8 mouse cellular contexts compared by ENCODE assay signal in the genomic region with DNA sequence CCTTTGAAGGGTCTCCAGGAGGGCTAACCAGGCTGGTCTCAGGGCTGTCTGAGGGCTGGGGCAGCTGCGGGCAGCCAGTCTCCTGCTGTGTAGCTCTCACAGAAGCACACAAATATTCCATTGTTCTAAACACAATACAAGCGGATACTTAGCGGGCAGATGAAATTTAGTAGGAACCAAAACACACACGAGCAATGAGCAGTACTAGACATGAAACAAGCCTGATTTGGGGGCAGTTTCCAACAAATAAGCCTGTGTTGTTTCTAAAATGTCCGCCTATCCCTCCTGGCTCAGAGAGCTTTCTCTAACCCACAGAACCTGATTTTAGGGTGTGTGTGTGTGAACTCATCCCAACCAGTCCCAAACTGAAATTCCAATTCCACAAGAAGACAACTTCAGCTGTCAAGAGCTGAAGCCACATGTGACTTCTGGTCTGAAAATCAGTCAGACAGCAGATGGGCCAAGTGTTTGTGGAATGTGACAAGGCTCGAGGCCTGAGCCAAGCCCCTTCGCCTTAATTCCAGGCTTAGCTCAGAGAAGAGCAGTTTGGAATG. TPM values are rescaled to one million over a fixed set of nuclear protein-coding genes. Genes with fewer than 3 reads are reported as not detected.
DNase-seq lines count a peak whose midpoint lies in the region; ATAC-seq and TF ChIP-seq lines count a peak whose summit lies in the region.

No protein-coding gene starts in this region.

- no peak overlapping the region for H3K9ac ChIP-seq in intestine, embryonic 15.5 days
- H3K9ac ChIP-seq in neural tube, embryonic 15.5 days (replicated peaks) = peak overlapping the region; percentile 72

- peak overlapping the region; percentile 97 for H3K27ac ChIP-seq in layer of hippocampus, adult 2 months
- peak overlapping the region; percentile 92 for H3K27ac ChIP-seq in forebrain, embryonic 10.5 days
- peak overlapping the region; percentile 66 for H3K27ac ChIP-seq in intestine, embryonic 15.5 days
- H3K27ac ChIP-seq in neural tube, embryonic 15.5 days (replicated peaks) = peak overlapping the region; percentile 98

- DNase-seq in layer of hippocampus, adult 2 months (ENCODE audit: low spot score in 2 of 2) = no peak
- DNase-seq in layer of hippocampus, adult 18-20 months (ENCODE audit: low spot score in 2 of 2) = no peak
- no peak for DNase-seq in forebrain, embryonic 10.5 days (ENCODE audit: extremely low spot score, low spot score)
- no peak for DNase-seq in frontal cortex, postnatal 25 days (ENCODE audit: low spot score in 2 of 2)
- DNase-seq in adrenal gland, postnatal 4 days (ENCODE audit: low spot score in 2 of 2) = no peak
- no peak for DNase-seq in gastrocnemius, postnatal 25 days

- H3K27me3 ChIP-seq in forebrain, embryonic 10.5 days (ENCODE audit: poor library complexity, severe bottlenecking) = peaks cover 18% of the 10 kb centered on the region
- H3K27me3 ChIP-seq in intestine, embryonic 15.5 days (replicated peaks) = no peaks in the 10 kb centered on the region
- H3K27me3 ChIP-seq in neural tube, embryonic 15.5 days (replicated peaks) = no peaks in the 10 kb centered on the region

- H3K4me2 ChIP-seq in intestine, embryonic 15.5 days (replicated peaks) = no peak overlapping the region
- peak overlapping the region; percentile 85 for H3K4me2 ChIP-seq in neural tube, embryonic 15.5 days

- peaks cover 100% of the 10 kb centered on the region for H3K4me1 ChIP-seq in forebrain, embryonic 10.5 days
- peaks cover 14% of the 10 kb centered on the region for H3K4me1 ChIP-seq in intestine, embryonic 15.5 days (replicated peaks)
- peaks cover 82% of the 10 kb centered on the region for H3K4me1 ChIP-seq in neural tube, embryonic 15.5 days

- no peaks in the 10 kb centered on the region for H3K9me3 ChIP-seq in forebrain, embryonic 10.5 days
- H3K9me3 ChIP-seq in intestine, embryonic 15.5 days = no peaks in the 10 kb centered on the region
- no peaks in the 10 kb centered on the region for H3K9me3 ChIP-seq in neural tube, embryonic 15.5 days (replicated peaks)

- no peaks in the 10 kb centered on the region for H3K36me3 ChIP-seq in forebrain, embryonic 10.5 days (replicated peaks)
- H3K36me3 ChIP-seq in intestine, embryonic 15.5 days = no peaks in the 10 kb centered on the region
- H3K36me3 ChIP-seq in neural tube, embryonic 15.5 days = no peaks in the 10 kb centered on the region

- WGBS in forebrain, embryonic 10.5 days = 6% methylated on average over 7 of the region's 7 CpGs
- 50% methylated on average over 7 of the region's 7 CpGs for WGBS in intestine, embryonic 15.5 days
- 6% methylated on average over 7 of the region's 7 CpGs for WGBS in neural tube, embryonic 15.5 days

- H3K4me3 ChIP-seq in layer of hippocampus, adult 2 months = peak overlapping the region; percentile 71
- H3K4me3 ChIP-seq in forebrain, embryonic 10.5 days = peak overlapping the region; percentile 51
- no peak overlapping the region for H3K4me3 ChIP-seq in intestine, embryonic 15.5 days (replicated peaks)
- H3K4me3 ChIP-seq in neural tube, embryonic 15.5 days (replicated peaks) = peak overlapping the region; percentile 45

- no peak for TF ChIP-seq CTCF in layer of hippocampus, adult 2 months (conservative IDR thresholded peaks at IDR 0.05)

- no peak for ATAC-seq in intestine, embryonic 15.5 days
- ATAC-seq in neural tube, embryonic 15.5 days (ENCODE audit: low FRiP score) = no peak

RNA-seq across cellular contexts. Expression of gene Tuba1a, which starts 33.7 kb away (rescaled TPM):
- 100 to 1,000 TPM; 768 to 781 TPM for total RNA-seq in layer of hippocampus, adult 2 months (2021)
- 100 to 1,000 TPM; 699 to 750 TPM for total RNA-seq in layer of hippocampus, adult 18-20 months (2021)
- 2,769 and 3,107 TPM in 2 replicates for polyA plus RNA-seq in forebrain, embryonic 10.5 days (2016; fragmentation: Nextera tagmentation; extraction: Ambion mirVana)
- 981 and 999 TPM in 2 replicates for polyA plus RNA-seq in intestine, embryonic 15.5 days (2015; fragmentation: Nextera tagmentation; extraction: Ambion mirVana)
- polyA plus RNA-seq in neural tube, embryonic 15.5 days (2015; fragmentation: Nextera tagmentation; extraction: Ambion mirVana) = 10,639 and 13,509 TPM in 2 replicates
- 100 to 1,000 TPM; 323 to 446 TPM for total RNA-seq in adrenal gland, postnatal 4 days (2021)
- total RNA-seq in gastrocnemius, postnatal 25 days (2021) = 10 to 100 TPM; 43.5 to 52.6 TPM

RNA-seq across cellular contexts. Expression of gene Gm49450, which starts 33.8 kb away (rescaled TPM):
- total RNA-seq in layer of hippocampus, adult 2 months (2021) = not detected
- total RNA-seq in layer of hippocampus, adult 18-20 months (2021) = not detected
- not detected in 2 replicates for polyA plus RNA-seq in forebrain, embryonic 10.5 days (2016; fragmentation: Nextera tagmentation; extraction: Ambion mirVana)
- polyA plus RNA-seq in intestine, embryonic 15.5 days (2015; fragmentation: Nextera tagmentation; extraction: Ambion mirVana) = not detected in 2 replicates
- not detected in 2 replicates for polyA plus RNA-seq in neural tube, embryonic 15.5 days (2015; fragmentation: Nextera tagmentation; extraction: Ambion mirVana)
- total RNA-seq in adrenal gland, postnatal 4 days (2021) = not detected
- not detected for total RNA-seq in gastrocnemius, postnatal 25 days (2021)

RNA-seq across cellular contexts. Expression of gene Tuba1c, which starts 42.5 kb away (rescaled TPM):
- total RNA-seq in layer of hippocampus, adult 2 months (2021) = 10 to 100 TPM; 49.6 to 51.1 TPM
- total RNA-seq in layer of hippocampus, adult 18-20 months (2021) = 10 to 100 TPM; 48.9 to 55.6 TPM
- 160 and 171 TPM in 2 replicates for polyA plus RNA-seq in forebrain, embryonic 10.5 days (2016; fragmentation: Nextera tagmentation; extraction: Ambion mirVana)
- 253 and 271 TPM in 2 replicates for polyA plus RNA-seq in intestine, embryonic 15.5 days (2015; fragmentation: Nextera tagmentation; extraction: Ambion mirVana)
- polyA plus RNA-seq in neural tube, embryonic 15.5 days (2015; fragmentation: Nextera tagmentation; extraction: Ambion mirVana) = 12.4 and 52.6 TPM in 2 replicates
- 100 to 1,000 TPM; 200 to 217 TPM for total RNA-seq in adrenal gland, postnatal 4 days (2021)
- 10 to 100 TPM in 1 of 2 experiments, 1 to 10 TPM in 1; 7.1 to 10.7 TPM for total RNA-seq in gastrocnemius, postnatal 25 days (2021)

RNA-seq across cellular contexts. Expression of gene Tuba1b, which starts 52.8 kb away (rescaled TPM):
- 100 to 1,000 TPM; 466 to 491 TPM for total RNA-seq in layer of hippocampus, adult 2 months (2021)
- 100 to 1,000 TPM; 448 to 490 TPM for total RNA-seq in layer of hippocampus, adult 18-20 months (2021)
- polyA plus RNA-seq in forebrain, embryonic 10.5 days (2016; fragmentation: Nextera tagmentation; extraction: Ambion mirVana) = 2,760 and 2,766 TPM in 2 replicates
- polyA plus RNA-seq in intestine, embryonic 15.5 days (2015; fragmentation: Nextera tagmentation; extraction: Ambion mirVana) = 1,296 and 1,330 TPM in 2 replicates
- polyA plus RNA-seq in neural tube, embryonic 15.5 days (2015; fragmentation: Nextera tagmentation; extraction: Ambion mirVana) = 1,446 and 1,534 TPM in 2 replicates
- total RNA-seq in adrenal gland, postnatal 4 days (2021) = 100 to 1,000 TPM; 512 to 526 TPM
- total RNA-seq in gastrocnemius, postnatal 25 days (2021) = 10 to 100 TPM; 36.4 to 44.5 TPM

Comparison
In these comparisons a context has a peak if more than half of its experiments do, and no peak if none do; other contexts are left out.
1. RNA of gene Tuba1a, which starts 33.7 kb away (total RNA-seq): 768 to 781 TPM in layer of hippocampus, adult 2 months, 699 to 750 TPM in layer of hippocampus, adult 18-20 months and 323 to 446 TPM in adrenal gland, postnatal 4 days; 43.5 to 52.6 TPM in gastrocnemius, postnatal 25 days; every median in the first group is over 4 times any median in the second.
2. RNA of gene Tuba1c, which starts 42.5 kb away (total RNA-seq): 200 to 217 TPM in adrenal gland, postnatal 4 days, 48.9 to 55.6 TPM in layer of hippocampus, adult 18-20 months and 49.6 to 51.1 TPM in layer of hippocampus, adult 2 months; 7.1 to 10.7 TPM in gastrocnemius, postnatal 25 days; every median in the first group is over 4 times any median in the second.
3. Peak in every context shown above with its lines, with median percentiles within 50 percentile points of each other: H3K27ac ChIP-seq.